Mouse (Mus musculus) CH12.LX (cell line): ENCODE data around the gene Yipf1. TPM values are rescaled to one million over a fixed set of nuclear protein-coding genes. Genes with fewer than 3 reads are reported as not detected.
A peak's percentile ranks its signal among the peaks of the same experiment; 100 is the strongest.

Source experiments
- DNase-seq: peaks from one replicate; pipeline ENCODE4 v3.0.0-alpha.2; 2013; ENCODE audit errors: extremely low read depth
- H3K27ac ChIP-seq: 2 replicates; pipeline ENCODE4 v1.5.1; 2012; ENCODE audit warnings: low read depth, mild to moderate bottlenecking, control low read depth, moderate library complexity; ENCODE audit not compliant: insufficient read depth
- H3K27me3 ChIP-seq: replicated peaks from 2 replicates; pipeline ENCODE3; 2012; ENCODE audit warnings: inconsistent platforms
- H3K36me3 ChIP-seq, 2 experiments: replicated peaks in 1 of 2; 2 replicates each; pipeline versions ENCODE3 to v1.6.1; 2012; ENCODE audit warnings: inconsistent platforms in 1 of 2, low read length in 1 of 2, mild to moderate bottlenecking in 1 of 2, mixed read lengths in 1 of 2, moderate library complexity in 1 of 2; ENCODE audit not compliant: control insufficient read depth in 1 of 2, insufficient read depth in 1 of 2
- H3K4me1 ChIP-seq, 2 experiments: 2 replicates each; pipeline ENCODE4 v1.6.1; 2012; ENCODE audit warnings: inconsistent platforms in 1 of 2, moderate library complexity in 1 of 2; ENCODE audit not compliant: insufficient read depth in 2 of 2, control insufficient read depth in 1 of 2
- H3K4me2 ChIP-seq: 2 replicates; pipeline ENCODE4 v1.6.1; 2012; ENCODE audit warnings: low read depth, mild to moderate bottlenecking, control low read depth; ENCODE audit not compliant: poor library complexity, insufficient read depth, severe bottlenecking
- H3K4me3 ChIP-seq, 3 experiments: fragments of 150-350 bp in 1 of 3; sonication (generic) in 1 of 3; replicated peaks in 1 of 3; 2 replicates each; pipeline versions ENCODE3 to v1.5.1; 2011 to 2012; ENCODE audit warnings: low read depth in 2 of 3, low read length in 2 of 3, mild to moderate bottlenecking in 2 of 3, moderate library complexity in 2 of 3, control low read depth in 1 of 3, improper control_type of control experiment in 1 of 3, inconsistent platforms in 1 of 3, mixed read lengths in 1 of 3; ENCODE audit not compliant: poor library complexity in 1 of 3
- H3K79me2 ChIP-seq: replicated peaks from 2 replicates; pipeline ENCODE4 v1.6.1; 2012; ENCODE audit warnings: mild to moderate bottlenecking, moderate library complexity; ENCODE audit not compliant: control insufficient read depth, poor library complexity, insufficient read depth, severe bottlenecking; ENCODE audit errors: extremely low read depth
- H3K9ac ChIP-seq: 2 replicates; pipeline ENCODE4 v1.6.1; 2012; ENCODE audit warnings: low read depth, mild to moderate bottlenecking, control low read depth, moderate library complexity; ENCODE audit not compliant: insufficient read depth
- H3K9me3 ChIP-seq: replicated peaks from 2 replicates; pipeline ENCODE3; 2012; ENCODE audit warnings: low read length, inconsistent platforms, mixed read lengths
- CTCF ChIP-seq, 2 experiments: IDR thresholded peaks in 1 of 2; conservative IDR thresholded peaks in 1 of 2; 2 replicates each; pipeline ENCODE4 v1.5.1; 2011 to 2012; ENCODE audit warnings: low read depth in 2 of 2, low read length in 2 of 2, improper control_type of control experiment in 1 of 2, inconsistent platforms in 1 of 2, mild to moderate bottlenecking in 1 of 2, moderate library complexity in 1 of 2
- E2F4 ChIP-seq: IDR thresholded peaks from 2 replicates; pipeline ENCODE4 v1.6.1; 2011; ENCODE audit warnings: low read depth, low read length, improper control_type of control experiment; ENCODE audit not compliant: insufficient replicate concordance
- ELF1 ChIP-seq: IDR thresholded peaks from 2 replicates; pipeline ENCODE4 v1.6.1; 2014; ENCODE audit warnings: low read depth, mild to moderate bottlenecking, inconsistent platforms, low read length, improper control_type of control experiment
- EP300 ChIP-seq: IDR thresholded peaks from 2 replicates; pipeline ENCODE4 v1.6.1; 2011; ENCODE audit warnings: low read length, improper control_type of control experiment
- GABPA ChIP-seq: IDR thresholded peaks from 2 replicates; pipeline ENCODE4 v1.6.1; 2012; ENCODE audit warnings: low read depth, low read length, improper control_type of control experiment, inconsistent platforms; ENCODE audit not compliant: insufficient replicate concordance
- IRF4 ChIP-seq: IDR thresholded peaks from 2 replicates; pipeline ENCODE4 v1.6.1; 2014; ENCODE audit warnings: low read depth, mild to moderate bottlenecking, inconsistent platforms, low read length, improper control_type of control experiment
- JUND ChIP-seq: conservative IDR thresholded peaks from 2 replicates; pipeline ENCODE4 v1.6.1; 2011; ENCODE audit warnings: low read depth, low read length, improper control_type of control experiment
- NELFE ChIP-seq: IDR thresholded peaks from 2 replicates; pipeline ENCODE4 v1.6.1; 2011; ENCODE audit warnings: low read depth, low read length, improper control_type of control experiment
- POLR2A ChIP-seq: IDR thresholded peaks from 2 replicates; pipeline ENCODE4 v1.6.1; 2011; ENCODE audit warnings: low read depth, mild to moderate bottlenecking, improper control_type of control experiment, low read length
- POLR2AphosphoS2 ChIP-seq: IDR thresholded peaks from 2 replicates; pipeline ENCODE4 v1.6.1; 2011; ENCODE audit warnings: low read depth, low read length, improper control_type of control experiment
- ZNF384 ChIP-seq: IDR thresholded peaks from 2 replicates; pipeline ENCODE4 v1.6.1; 2012; ENCODE audit warnings: low read depth, low read length, improper control_type of control experiment, inconsistent platforms
- dilution Hi-C: fragments of 300-500 bp; cut with MboI; formaldehyde crosslinking; loops from 2 replicates; pipeline ENCODE4 v1.14.3; 2020; ENCODE audit warnings: low sequenced_read_pairs; ENCODE audit not compliant: extremely low pct_unique_long_range_greater_than_20kb, extremely low pct_ligation_motif_present
- in situ Hi-C: fragments of 300-500 bp; cut with MboI; formaldehyde crosslinking; loops from 3 replicates; pipeline ENCODE4 v1.14.3; 2019; ENCODE audit warnings: low sequenced_read_pairs, low pct_ligation_motif_present, low pct_unique_long_range_greater_than_20kb, mixed read lengths
- polyA plus RNA-seq: library from polyadenylated mRNA; unstranded; fragments of >175 nt; gene quantifications from 2 replicates; pipeline ENCODE4 v1.2.1, GENCODE M21; 2012; ENCODE audit warnings: low read depth; ENCODE audit not compliant: insufficient read length
- total RNA-seq, 2 experiments: library from RNA; depleted of rRNA; stranded (reverse); fragments of 300-350 nt in 1 of 2; fragments of >200 nt in 1 of 2; gene quantifications; 2 replicates each; pipeline ENCODE4 v1.2.3; 2012 to 2014

Yipf1 gene
- total and polyA plus RNA-seq, 3 experiments: 47.2 to 60.5 (median 52.8) TPM

GRCm38 (mm10) chr4:107360457-107361145 is 46.4 kb downstream of the Yipf1 start:
- Histone ChIP-seq H3K36me3 (peaks cover 8 to 30% of the 10 kb centered on the region in 2 experiments), H3K4me2 (no peak overlapping the region), H3K27me3 (no peaks in the 10 kb centered on the region), H3K79me2 (no peaks in the 10 kb centered on the region), H3K9me3 (peaks cover 3% of the 10 kb centered on the region), H3K9ac (no peak overlapping the region), H3K27ac (no peak overlapping the region), H3K4me3 (no peak overlapping the region), H3K4me1 (peaks cover 3 to 27% of the 10 kb centered on the region in 2 experiments; a peak in 3 of 4 replicates)
- peak; percentile 63 for DNase-seq
- in situ Hi-C loops: no loop called here
- dilution Hi-C loops: no loop called here
- TF ChIP-seq EP300: peak; percentile 76
- TF ChIP-seq IRF4: peak; percentile 74
- TF ChIP-seq ELF1: no peak

DNA sequence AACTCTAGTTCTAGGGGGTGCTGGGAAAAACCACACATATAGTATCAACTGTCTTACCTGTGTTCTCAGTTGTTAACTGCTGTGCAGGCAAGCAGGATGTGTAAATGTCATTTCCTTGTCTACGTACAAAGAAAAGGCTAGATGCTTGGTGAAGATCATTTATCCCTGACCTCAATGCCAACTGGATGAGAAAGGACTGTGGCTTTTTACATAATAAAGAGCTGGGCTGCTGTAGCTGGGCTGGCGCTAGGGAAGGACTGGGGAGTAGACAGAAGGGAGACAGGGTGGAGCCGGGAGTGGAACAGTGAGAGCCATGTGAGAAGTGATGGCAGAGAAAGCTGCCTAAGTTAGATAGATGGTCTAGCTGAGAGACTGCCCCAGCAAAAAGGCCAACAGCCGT is 48.6 kb downstream of the Yipf1 start:
- Histone ChIP-seq H3K4me3 (no peak overlapping the region), H3K4me1 (peaks cover 7 to 27% of the 10 kb centered on the region in 2 experiments; a peak in 3 of 4 replicates), H3K79me2 (no peaks in the 10 kb centered on the region), H3K9ac (no peak overlapping the region), H3K4me2 (no peak overlapping the region), H3K9me3 (peaks cover 3% of the 10 kb centered on the region), H3K36me3 (peaks cover 6 to 21% of the 10 kb centered on the region in 2 experiments), H3K27me3 (no peaks in the 10 kb centered on the region), H3K27ac (no peak overlapping the region)
- dilution Hi-C loops (no loop called here), in situ Hi-C loops (no loop called here)
- DNase-seq: no peak
- TF ChIP-seq POLR2A: no peak
- no peak for TF ChIP-seq GABPA
- TF ChIP-seq ZNF384: no peak
- no peak for TF ChIP-seq POLR2AphosphoS2
- no peak for TF ChIP-seq NELFE
- no peak for TF ChIP-seq E2F4

- no peak overlapping the region for H3K27ac ChIP-seq
- in situ Hi-C loops: no loop called here
- peaks cover 7% of the 10 kb centered on the region for H3K79me2 ChIP-seq
- peak in 1 of 2 experiments; percentile 27; a peak in 2 of 4 replicates for TF ChIP-seq CTCF (conservative IDR thresholded peaks at IDR 0.05 in 1 of 2, IDR thresholded peaks at IDR 0.05 in 1 of 2; ENCODE audit: low read depth in 2 of 2, low read length in 2 of 2)
- TF ChIP-seq JUND: no peak
- no peak overlapping the region for H3K4me2 ChIP-seq
- H3K27me3 ChIP-seq: no peaks in the 10 kb centered on the region
- dilution Hi-C loops: no loop called here
- peaks cover 7 to 27% of the 10 kb centered on the region in 2 experiments; a peak in 3 of 4 replicates for H3K4me1 ChIP-seq
- H3K36me3 ChIP-seq: peaks cover 2 to 16% of the 10 kb centered on the region in 2 experiments
- peaks cover under 1% of the 10 kb centered on the region for H3K9me3 ChIP-seq
- H3K4me3 ChIP-seq: no peak overlapping the region
- DNase-seq: no peak
- no peak overlapping the region for H3K9ac ChIP-seq
Measured at GRCm38 (mm10) chr4:107363573-107363972, 49.4 kb downstream of the Yipf1 start.
